Mouse (Mus musculus): Measurements from ENCODE around the gene Gramd1c.

The Gramd1c gene

GRCm38 (mm10) chr16:43951591-43951990 lies 111.6 kb downstream of the Gramd1c start:
- DNase-seq = no peak

DNA sequence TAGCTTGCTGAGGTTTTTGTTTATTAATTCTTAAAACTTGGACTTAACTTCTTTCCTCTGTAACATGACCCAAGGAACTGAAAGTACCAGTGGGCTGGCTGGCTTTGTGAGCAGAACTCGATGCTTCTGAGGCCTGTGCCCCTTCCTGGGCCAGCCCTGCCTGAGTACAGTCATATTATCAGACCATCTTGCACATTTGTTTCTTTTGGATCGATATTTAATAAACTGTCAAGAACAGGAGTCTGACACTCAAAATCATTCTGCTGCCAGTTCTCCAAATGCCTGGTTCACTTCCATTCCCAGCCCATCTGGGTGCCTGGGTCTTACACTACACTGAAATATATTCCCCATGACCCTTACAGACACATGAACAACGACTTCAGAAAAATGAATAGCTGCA lies 117.3 kb downstream of the Gramd1c start:
- DNase-seq = no peak

- no peak for DNase-seq
Measured at GRCm38 (mm10) chr16:43945351-43945750, 117.8 kb downstream of the Gramd1c start.

DNA sequence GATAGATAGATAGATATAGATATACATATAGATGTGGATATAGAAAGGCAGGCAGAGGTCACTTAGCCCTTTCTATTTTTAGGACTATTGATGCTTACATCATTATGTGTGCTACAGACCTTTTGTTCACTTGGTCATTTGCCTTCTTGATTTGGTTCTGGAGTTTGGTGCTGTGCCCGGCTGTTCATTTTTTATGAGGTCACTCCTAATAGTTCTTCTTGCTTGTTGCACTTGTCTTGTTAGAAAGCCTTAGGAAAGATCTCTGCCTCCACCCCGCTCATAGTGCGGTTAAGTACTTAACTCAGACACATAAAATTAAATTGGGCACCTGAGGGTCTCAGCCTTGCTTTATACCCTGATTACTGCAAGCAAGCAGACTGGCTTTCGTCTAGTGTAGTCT lies 122.3 kb downstream of the Gramd1c start:
- DNase-seq = no peak

DNA sequence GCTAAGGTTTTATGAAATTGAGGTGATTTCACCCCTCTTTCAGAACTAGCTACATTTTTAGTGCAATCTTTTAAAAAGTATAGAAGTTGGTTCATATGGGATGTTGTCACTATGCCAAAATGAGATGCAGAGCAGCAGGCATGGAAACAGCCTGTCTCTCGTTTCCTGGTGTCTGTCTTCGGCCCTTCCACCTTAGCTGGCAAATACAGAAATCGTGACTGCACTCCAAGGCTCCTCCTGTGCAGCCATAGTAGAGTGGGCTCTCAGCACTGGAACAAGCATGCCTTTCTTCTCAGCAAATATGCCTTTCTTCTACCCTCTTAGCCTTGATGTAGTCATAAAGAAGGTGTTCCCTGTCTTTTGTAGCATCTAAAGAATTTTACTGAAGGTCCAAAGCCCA lies 127.3 kb downstream of the Gramd1c start:
- no peak for DNase-seq

DNA sequence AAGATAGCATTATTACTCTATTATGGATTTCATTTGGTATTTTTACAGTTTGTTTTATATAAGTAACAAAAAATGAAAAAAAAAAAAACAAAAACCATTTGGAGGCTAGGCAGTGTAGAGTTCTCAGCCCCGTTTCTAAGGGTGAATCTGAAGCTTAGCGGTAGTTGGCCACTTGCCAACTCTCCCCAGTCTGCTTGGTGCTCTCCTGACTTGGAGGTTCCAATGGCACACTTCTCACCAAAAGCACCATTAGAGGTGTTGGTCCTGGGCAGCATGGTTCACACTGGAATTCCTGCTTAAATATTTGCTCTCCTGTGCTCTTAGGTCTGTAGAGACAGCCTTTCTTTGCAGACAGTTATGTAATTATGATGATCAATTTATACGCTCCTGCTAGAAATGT lies 127.8 kb downstream of the Gramd1c start:
- DNase-seq = peak; percentile 32

DNA sequence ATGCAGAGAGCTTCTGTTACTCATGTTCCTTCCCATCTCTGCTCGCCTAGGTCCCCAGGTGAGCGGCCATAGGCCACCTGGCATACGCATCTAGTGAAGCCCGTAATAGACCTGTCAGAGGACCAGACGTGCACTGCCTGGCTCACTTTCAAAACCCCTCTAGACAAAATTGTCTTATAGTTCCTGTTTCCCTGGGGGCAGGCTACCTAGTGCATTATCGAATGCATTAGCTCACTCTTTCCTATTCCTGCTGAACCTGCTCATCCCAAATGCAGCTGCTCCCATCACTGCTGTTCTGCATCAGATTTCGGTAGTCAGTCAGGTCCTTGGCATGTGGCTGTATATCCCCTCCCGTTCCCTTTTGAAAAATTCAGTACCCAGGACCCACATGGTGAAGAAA lies 128.3 kb downstream of the Gramd1c start:
- no peak for DNase-seq

DNA sequence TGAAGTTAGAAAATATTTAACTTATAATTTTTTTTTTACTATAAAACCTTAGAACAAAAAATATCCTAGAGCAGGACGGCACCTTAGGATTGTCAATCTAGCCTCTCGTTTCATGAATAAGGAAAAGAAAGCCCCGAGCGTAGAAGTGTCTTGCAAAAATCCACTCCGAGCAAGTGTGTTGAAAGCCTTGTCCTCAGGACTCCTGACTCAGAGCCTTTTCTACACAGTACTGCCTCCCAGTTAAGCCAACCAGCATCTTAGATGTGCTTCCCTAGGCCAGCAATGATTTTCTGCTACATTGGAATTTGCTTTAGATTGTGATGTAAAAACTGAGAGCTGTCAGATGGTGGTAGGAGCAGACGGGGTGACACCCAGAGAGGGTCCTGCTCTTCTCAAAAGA lies 130.1 kb downstream of the Gramd1c start:
- no peak for DNase-seq

- DNase-seq = peak; percentile 19
Measured at GRCm38 (mm10) chr16:43932319-43932718, 130.8 kb downstream of the Gramd1c start.

DNA sequence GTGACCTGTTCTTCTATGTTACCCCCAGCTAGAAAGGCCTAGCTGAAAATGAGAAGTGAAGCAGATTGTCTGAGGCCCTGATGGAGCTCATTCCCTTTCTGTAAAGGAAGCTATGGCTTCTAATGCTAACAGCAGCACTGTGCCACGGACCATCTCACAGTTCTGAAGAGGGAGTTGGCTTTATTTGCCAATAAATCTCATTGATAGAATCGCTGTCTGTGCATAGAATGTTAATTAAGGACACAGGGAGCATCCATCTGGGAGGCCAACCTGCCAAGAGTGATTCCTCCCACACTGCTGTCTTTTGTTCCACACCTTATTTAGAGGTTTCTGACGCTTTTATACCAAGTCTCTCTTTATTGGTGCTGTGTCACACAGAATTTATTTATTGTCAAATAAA lies 131.6 kb downstream of the Gramd1c start:
- DNase-seq = no peak

DNA sequence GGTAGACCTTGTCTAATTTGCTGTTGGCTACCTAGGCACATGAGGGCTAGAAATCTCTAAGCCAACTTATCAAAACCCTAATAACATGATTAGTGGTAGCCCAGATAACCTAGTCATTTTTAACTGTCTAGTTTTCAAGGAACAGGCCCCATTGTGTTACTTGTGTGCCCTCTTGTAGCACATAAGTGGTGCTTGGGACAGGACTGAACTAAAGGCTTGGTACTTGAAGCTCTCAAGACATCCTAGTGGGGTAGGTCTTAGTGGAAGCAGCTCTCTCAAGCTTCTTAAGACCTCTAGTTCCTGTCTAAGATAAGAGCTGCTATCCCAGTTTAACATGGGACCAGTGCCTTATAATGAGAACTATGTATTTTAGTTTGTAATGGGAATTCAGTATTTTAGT lies 132.6 kb downstream of the Gramd1c start:
- no peak for DNase-seq
